Mouse (Mus musculus) cerebellum, adult 11-12 months (tissue): ENCODE measurements around the gene Gm3625.
"Not testable (repeated sequence)": the region's sequence is repeated elsewhere in the genome, so short reads cannot be mapped to it uniquely, and the experiment has no call there.

ENCODE experiments used
- DNase-seq: peaks from one replicate; pipeline ENCODE4 v3.0.0; 2022

The Gm3625 gene

GRCm38 (mm10) chr12:4553704-4554103 is 39.0 kb downstream of the Gm3625 start:
- DNase-seq: not testable (repeated sequence)

- peak; percentile 42 for DNase-seq
Measured at GRCm38 (mm10) chr12:4548053-4549013, 44.4 kb downstream of the Gm3625 start.

GRCm38 (mm10) chr12:4547557-4547956 is 45.2 kb downstream of the Gm3625 start:
- DNase-seq: no peak

- no peak for DNase-seq
Measured at GRCm38 (mm10) chr12:4546491-4546890, 46.2 kb downstream of the Gm3625 start.

- no peak for DNase-seq
Measured at GRCm38 (mm10) chr12:4545425-4545824, 47.3 kb downstream of the Gm3625 start.

- no peak for DNase-seq
Measured at GRCm38 (mm10) chr12:4544400-4544919, 48.3 kb downstream of the Gm3625 start.
